In genomic region chr8:110901839-110902578, GRCm38 (mm10) we compare ENCODE assay signal across 8 mouse cellular contexts. TPM values are rescaled to one million over a fixed set of nuclear protein-coding genes. Genes with fewer than 3 reads are reported as not detected.
DNase-seq lines count a peak whose midpoint lies in the region; ATAC-seq and TF ChIP-seq lines count a peak whose summit lies in the region.

TSS of gene Fuk (minus strand) at chr8:110902488.

- H3K36me3 ChIP-seq in embryonic facial prominence, embryonic 13.5 days = peaks cover 23% of the 10 kb centered on the region
- no peaks in the 10 kb centered on the region for H3K36me3 ChIP-seq in heart, adult 2 months (ENCODE audit: control insufficient read depth, insufficient read depth, low read length)
- H3K36me3 ChIP-seq in limb, embryonic 13.5 days = peaks cover 21% of the 10 kb centered on the region
- 0 out of 2 replicates have a peak, but pooled peaks cover 3% of the 10 kb centered on the region for H3K36me3 ChIP-seq in midbrain, embryonic 15.5 days (replicated peaks)
- H3K36me3 ChIP-seq in spleen, adult 2 months (ENCODE audit: control insufficient read depth, insufficient read depth, low read length) = 0 out of 2 replicates have a peak, but pooled peaks cover 2% of the 10 kb centered on the region

- peak within 1 kb of the TSS; percentile 80 for H3K9ac ChIP-seq in embryonic facial prominence, embryonic 13.5 days
- peak within 1 kb of the TSS; percentile 88 for H3K9ac ChIP-seq in heart, adult 2 months (ENCODE audit: low read depth, low read length)
- peak within 1 kb of the TSS; percentile 83 for H3K9ac ChIP-seq in limb, embryonic 13.5 days
- H3K9ac ChIP-seq in midbrain, embryonic 15.5 days = peak within 1 kb of the TSS; percentile 56

- no peaks in the 10 kb centered on the region for H3K9me3 ChIP-seq in embryonic facial prominence, embryonic 13.5 days
- H3K9me3 ChIP-seq in limb, embryonic 13.5 days = no peaks in the 10 kb centered on the region
- H3K9me3 ChIP-seq in midbrain, embryonic 15.5 days = no peaks in the 10 kb centered on the region

- H3K79me2 ChIP-seq in heart, adult 2 months (replicated peaks; ENCODE audit: control insufficient read depth, insufficient read depth, low read length) = no peaks in the 10 kb centered on the region; the same call in 1 of the 2 replicates

- peak; percentile 76; the same call in 1 of the 2 replicates for ATAC-seq in embryonic facial prominence, embryonic 13.5 days (ENCODE audit: insufficient number of reproducible peaks, insufficient read depth, low FRiP score, low TSS enrichment, low read depth)
- peak; percentile 98 for ATAC-seq in limb, embryonic 13.5 days (ENCODE audit: low FRiP score, low read depth)
- ATAC-seq in midbrain, embryonic 15.5 days (replicated peaks) = peak; percentile 95

- TF ChIP-seq POLR2A in heart, adult 2 months (IDR thresholded peaks at IDR 0.05; ENCODE audit: insufficient read depth, low read depth, low read length) = peak; percentile 67
- no peak for TF ChIP-seq POLR2A in spleen, adult 2 months (IDR thresholded peaks at IDR 0.05; ENCODE audit: low read depth, low read length)

- H3K4me3 ChIP-seq in embryonic facial prominence, embryonic 13.5 days = peak within 1 kb of the TSS; percentile 74
- peak within 1 kb of the TSS; percentile 96 for H3K4me3 ChIP-seq in heart, adult 2 months
- H3K4me3 ChIP-seq in limb, embryonic 13.5 days = peak within 1 kb of the TSS; percentile 64
- H3K4me3 ChIP-seq in midbrain, embryonic 15.5 days = peak within 1 kb of the TSS; percentile 57
- peak within 1 kb of the TSS; percentile 98 for H3K4me3 ChIP-seq in spleen, adult 2 months (ENCODE audit: extremely low read depth, insufficient read depth, insufficient read length)

- peak; percentile 68 for DNase-seq in 416B (ENCODE audit: low read depth)
- peak; percentile 42 to 60 for DNase-seq in adrenal gland, postnatal 4 days (ENCODE audit: low spot score in 2 of 2)
- DNase-seq in heart, adult 2 months = peak; percentile 89
- peak; percentile 81 to 90 for DNase-seq in kidney, adult 8-10 months
- DNase-seq in spleen, adult 2 months (ENCODE audit: low read depth in 1 of 2, low spot score in 2 of 2) = peak in 1 of 2 experiments; percentile 82

- peaks cover 6% of the 10 kb centered on the region for H3K4me1 ChIP-seq in embryonic facial prominence, embryonic 13.5 days
- H3K4me1 ChIP-seq in heart, adult 2 months (ENCODE audit: control insufficient read depth, insufficient read depth, low read length) = no peaks in the 10 kb centered on the region; the same call in 1 of the 2 replicates
- H3K4me1 ChIP-seq in limb, embryonic 13.5 days = peaks cover 3% of the 10 kb centered on the region
- H3K4me1 ChIP-seq in midbrain, embryonic 15.5 days = peaks cover 3% of the 10 kb centered on the region; the same call in 1 of the 2 replicates
- H3K4me1 ChIP-seq in spleen, adult 2 months (ENCODE audit: control insufficient read depth, insufficient read depth, insufficient read length) = no peaks in the 10 kb centered on the region

- H3K27ac ChIP-seq in embryonic facial prominence, embryonic 13.5 days = no peak within 1 kb of the TSS
- peak within 1 kb of the TSS; percentile 81 for H3K27ac ChIP-seq in heart, adult 2 months
- H3K27ac ChIP-seq in limb, embryonic 13.5 days = no peak within 1 kb of the TSS
- no peak within 1 kb of the TSS for H3K27ac ChIP-seq in midbrain, embryonic 15.5 days
- peak within 1 kb of the TSS; percentile 28; the same call in 1 of the 2 replicates for H3K27ac ChIP-seq in spleen, adult 2 months (ENCODE audit: insufficient read depth, low read length)

- 2% methylated on average over 30 of the region's 30 CpGs for WGBS in embryonic facial prominence, embryonic 13.5 days
- WGBS in heart, adult 2 months = 3% methylated on average over 30 of the region's 30 CpGs
- 2% methylated on average over 30 of the region's 30 CpGs for WGBS in limb, embryonic 13.5 days
- WGBS in midbrain, embryonic 15.5 days = 3% methylated on average over 30 of the region's 30 CpGs
- WGBS in spleen, adult 2 months = 3% methylated on average over 30 of the region's 30 CpGs

- H3K27me3 ChIP-seq in embryonic facial prominence, embryonic 13.5 days = no peaks in the 10 kb centered on the region
- H3K27me3 ChIP-seq in heart, adult 2 months (ENCODE audit: control insufficient read depth, insufficient read depth, low read length) = no peaks in the 10 kb centered on the region
- no peaks in the 10 kb centered on the region for H3K27me3 ChIP-seq in limb, embryonic 13.5 days
- H3K27me3 ChIP-seq in midbrain, embryonic 15.5 days (replicated peaks) = no peaks in the 10 kb centered on the region
- H3K27me3 ChIP-seq in spleen, adult 2 months (ENCODE audit: control insufficient read depth, insufficient read depth, low read length) = no peaks in the 10 kb centered on the region

- peak within 1 kb of the TSS; percentile 61 for H3K4me2 ChIP-seq in embryonic facial prominence, embryonic 13.5 days
- peak within 1 kb of the TSS; percentile 66 for H3K4me2 ChIP-seq in limb, embryonic 13.5 days (replicated peaks)
- H3K4me2 ChIP-seq in midbrain, embryonic 15.5 days = peak within 1 kb of the TSS; percentile 55

- no peak for TF ChIP-seq CTCF in heart, adult 2 months (IDR thresholded peaks at IDR 0.05)
- TF ChIP-seq CTCF in spleen, adult 2 months (IDR thresholded peaks at IDR 0.05; ENCODE audit: extremely low read depth, insufficient read depth, insufficient read length, insufficient replicate concordance) = no peak

- intact Hi-C loops in heart, adult 2 months (cut with DNase I) = loop anchor here (2.0 kb wide), 2 partner anchors 17 to 69 kb away; partner anchors contain the start of gene St3gal2

- TF ChIP-seq EP300 in heart, adult 2 months (IDR thresholded peaks at IDR 0.05; ENCODE audit: insufficient read depth, low read depth, low read length) = no peak

RNA-seq across cellular contexts. Expression of gene Fuk, which starts in this region (rescaled TPM):
- 10 to 100 TPM in 1 of 2 experiments, 1 to 10 TPM in 1; 8.9 to 10.9 TPM for total RNA-seq in adrenal gland, postnatal 4 days (2021)
- 13.0 and 15.2 TPM in 2 replicates for polyA plus RNA-seq in embryonic facial prominence, embryonic 13.5 days (2015; fragmentation: Nextera tagmentation; extraction: Ambion mirVana)
- 1 to 10 TPM; 4.5 to 4.6 TPM for total RNA-seq in heart, adult 2 months (2021)
- polyA plus RNA-seq in heart, adult 2 months (2012; rRNA removed) = 6.2 and 8.8 TPM in 2 replicates
- 14.7 and 16.1 TPM in 2 replicates for polyA plus RNA-seq in limb, embryonic 13.5 days (2015; fragmentation: Nextera tagmentation; extraction: Ambion mirVana)
- 7.3 and 8.0 TPM in 2 replicates for polyA plus RNA-seq in midbrain, embryonic 15.5 days (2015; fragmentation: Nextera tagmentation; extraction: Ambion mirVana)
- 12.9 and 15.6 TPM in 2 replicates for polyA plus RNA-seq in spleen, adult 2 months (2012; rRNA removed)

Comparison
In these comparisons a context has a peak if more than half of its experiments do, and no peak if none do; other contexts are left out.
1. H3K27ac ChIP-seq: peak in heart, adult 2 months (single experiment) and spleen, adult 2 months (single experiment); none in embryonic facial prominence, embryonic 13.5 days (single experiment), limb, embryonic 13.5 days (single experiment) and midbrain, embryonic 15.5 days (single experiment).
2. Peak in every context shown above with its lines, with median percentiles within 50 percentile points of each other: ATAC-seq, H3K4me2 ChIP-seq, H3K4me3 ChIP-seq and H3K9ac ChIP-seq.